Mouse (Mus musculus): ENCODE results near the gene Syn3. TPM values are rescaled to one million over a fixed set of nuclear protein-coding genes. Genes with fewer than 3 reads are reported as not detected.

Syn3 gene
- polyA plus RNA-seq, 1 experiment from 2014 or later: 0.20 TPM

GRCm38 (mm10) chr10:86116268-86116667, 382.4 kb downstream of the Syn3 start:
- Histone ChIP-seq H3K4me1 (replicated peaks) (no peaks in the 10 kb centered on the region), H3K27me3 (no peaks in the 10 kb centered on the region), H3K4me3 (replicated peaks) (no peak overlapping the region), H3K27ac (replicated peaks) (no peak overlapping the region), H3K36me3 (replicated peaks) (no peaks in the 10 kb centered on the region), H3K4me2 (no peak overlapping the region), H3K9ac (no peak overlapping the region), H3K9me3 (replicated peaks) (no peaks in the 10 kb centered on the region)
- no peak for ATAC-seq (ENCODE audit: insufficient read depth)
- WGBS (ENCODE audit: insufficient replicate concordance): 46% methylated on average over 2 of the region's 2 CpGs

DNA sequence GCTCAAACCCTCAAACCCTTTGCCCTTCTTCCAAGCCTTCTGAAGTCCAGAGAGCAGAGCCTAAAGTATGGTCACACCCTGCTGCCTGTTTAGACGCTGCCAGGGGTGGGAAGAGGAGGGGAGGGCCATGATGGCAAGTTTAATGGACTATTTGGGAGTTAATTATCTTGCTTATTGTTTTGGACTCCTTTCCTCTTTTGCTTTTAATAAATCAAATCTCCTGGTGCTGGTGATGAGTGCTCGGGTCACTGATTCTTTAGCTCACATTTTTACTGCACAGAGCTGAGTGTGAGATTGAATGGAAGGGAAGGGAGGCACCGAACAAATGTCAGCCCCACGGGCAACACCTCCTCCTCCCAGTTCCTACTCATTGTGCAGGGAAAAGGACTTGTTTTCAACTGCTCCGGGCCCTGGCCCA, 384.3 kb downstream of the Syn3 start:
- no peak for ATAC-seq (ENCODE audit: insufficient read depth)
- no peaks in the 10 kb centered on the region for H3K27me3 ChIP-seq
- no peaks in the 10 kb centered on the region for H3K4me1 ChIP-seq (replicated peaks)
- H3K9me3 ChIP-seq (replicated peaks): no peaks in the 10 kb centered on the region
- 57% methylated on average over 5 of the region's 5 CpGs for WGBS (ENCODE audit: insufficient replicate concordance)
- no peak overlapping the region for H3K4me2 ChIP-seq
- no peak overlapping the region for H3K4me3 ChIP-seq (replicated peaks)
- no peak overlapping the region for H3K27ac ChIP-seq (replicated peaks)
- H3K36me3 ChIP-seq (replicated peaks): no peaks in the 10 kb centered on the region
- H3K9ac ChIP-seq: no peak overlapping the region

GRCm38 (mm10) chr10:86108797-86109196, 389.9 kb downstream of the Syn3 start:
- Histone ChIP-seq H3K9ac (no peak overlapping the region), H3K9me3 (replicated peaks) (no peaks in the 10 kb centered on the region), H3K4me3 (replicated peaks) (no peak overlapping the region), H3K36me3 (replicated peaks) (no peaks in the 10 kb centered on the region), H3K4me2 (no peak overlapping the region), H3K27ac (replicated peaks) (no peak overlapping the region), H3K27me3 (no peaks in the 10 kb centered on the region), H3K4me1 (replicated peaks) (no peaks in the 10 kb centered on the region)
- no peak for ATAC-seq (ENCODE audit: insufficient read depth)
- WGBS (ENCODE audit: insufficient replicate concordance): 68% methylated on average over 4 of the region's 4 CpGs

GRCm38 (mm10) chr10:86107681-86108080, 391.0 kb downstream of the Syn3 start:
- no peak overlapping the region for H3K4me2 ChIP-seq
- no peaks in the 10 kb centered on the region for H3K36me3 ChIP-seq (replicated peaks)
- H3K27me3 ChIP-seq: no peaks in the 10 kb centered on the region
- H3K9me3 ChIP-seq (replicated peaks): no peaks in the 10 kb centered on the region
- H3K4me1 ChIP-seq (replicated peaks): no peaks in the 10 kb centered on the region
- no peak for ATAC-seq (ENCODE audit: insufficient read depth)
- 60% methylated on average over 4 of the region's 4 CpGs for WGBS (ENCODE audit: insufficient replicate concordance)
- no peak overlapping the region for H3K4me3 ChIP-seq (replicated peaks)
- H3K27ac ChIP-seq (replicated peaks): no peak overlapping the region
- H3K9ac ChIP-seq: no peak overlapping the region

DNA sequence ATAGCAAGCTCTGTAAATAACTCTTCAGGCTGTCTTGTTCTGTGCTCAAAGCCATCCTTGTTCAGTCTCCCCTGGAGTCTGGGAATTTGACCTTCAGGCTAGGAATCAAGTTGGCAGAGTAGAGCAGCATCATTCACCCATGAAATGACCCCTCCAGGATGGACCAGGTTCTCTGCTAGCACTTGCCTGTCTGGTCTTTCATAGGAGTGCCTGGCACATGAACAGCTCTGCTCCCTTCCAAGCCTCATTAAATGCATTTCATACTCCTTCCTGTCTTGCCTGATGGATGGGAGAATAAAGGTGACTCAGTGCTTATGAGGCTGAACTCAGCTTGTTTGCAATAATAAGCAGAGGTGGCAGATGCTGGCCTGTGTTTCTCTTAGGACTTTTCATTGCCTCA, 394.7 kb downstream of the Syn3 start:
- no peak overlapping the region for H3K4me3 ChIP-seq (replicated peaks)

DNA sequence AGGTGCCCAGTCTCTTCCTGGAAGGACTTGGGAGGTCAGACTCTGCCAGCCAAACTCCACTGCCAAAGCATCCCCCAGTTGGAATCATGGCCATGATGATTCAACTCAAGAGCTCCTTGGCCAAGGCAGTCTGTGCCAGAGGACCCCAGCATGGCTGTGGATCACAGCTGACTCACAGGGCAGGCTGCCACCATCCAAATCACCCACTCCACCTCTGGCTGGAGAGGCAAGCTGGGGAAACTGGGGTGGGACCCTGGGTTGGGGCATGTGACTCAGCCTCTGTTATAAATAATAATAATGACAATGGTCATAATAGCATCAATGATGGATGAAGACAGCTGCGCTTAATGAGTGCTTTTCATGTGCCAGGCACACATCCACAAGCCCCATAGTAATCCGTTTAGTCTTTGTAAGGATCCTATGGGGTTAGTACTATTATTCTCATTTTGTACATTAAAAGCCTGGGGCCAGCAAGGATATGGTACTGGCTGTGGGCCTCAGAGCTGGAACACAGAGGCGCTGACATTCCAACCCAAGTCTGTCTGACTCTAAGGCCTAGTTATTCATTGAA, 398.3 kb downstream of the Syn3 start:
- Histone ChIP-seq H3K4me3 (replicated peaks) (no peak overlapping the region), H3K36me3 (replicated peaks) (no peaks in the 10 kb centered on the region), H3K27ac (replicated peaks) (no peak overlapping the region), H3K9ac (no peak overlapping the region), H3K9me3 (replicated peaks) (no peaks in the 10 kb centered on the region), H3K4me2 (no peak overlapping the region), H3K4me1 (replicated peaks) (no peaks in the 10 kb centered on the region), H3K27me3 (no peaks in the 10 kb centered on the region)
- ATAC-seq (ENCODE audit: insufficient read depth): no peak
- 63% methylated on average over 3 of the region's 3 CpGs for WGBS (ENCODE audit: insufficient replicate concordance)

More for the DNA sequence above, 394.7 kb downstream of the Syn3 start:
- no peak for ATAC-seq (ENCODE audit: insufficient read depth)
- Histone ChIP-seq H3K9me3 (replicated peaks) (no peaks in the 10 kb centered on the region), H3K4me1 (replicated peaks) (no peaks in the 10 kb centered on the region), H3K4me2 (no peak overlapping the region), H3K36me3 (replicated peaks) (no peaks in the 10 kb centered on the region), H3K27me3 (no peaks in the 10 kb centered on the region), H3K27ac (replicated peaks) (no peak overlapping the region), H3K9ac (no peak overlapping the region)

DNA sequence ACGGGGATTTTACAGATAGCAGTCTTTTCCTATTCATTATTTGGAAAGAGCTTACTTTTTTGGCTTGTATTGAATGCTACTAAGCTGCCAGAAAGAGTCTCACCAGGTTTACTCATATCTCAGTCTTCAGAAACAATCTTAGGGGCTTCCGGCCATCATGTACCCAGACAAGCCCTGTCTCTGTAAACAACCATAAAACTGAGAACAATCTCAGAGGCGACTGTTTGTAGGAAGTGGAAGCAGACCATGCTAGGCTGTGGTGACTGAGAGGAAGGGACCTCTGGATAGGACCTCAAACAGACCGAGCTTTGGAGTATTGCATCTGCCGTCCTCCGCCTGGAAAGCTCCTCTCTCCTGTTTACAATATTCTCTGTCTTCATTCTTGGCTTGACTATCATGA, 400.3 kb downstream of the Syn3 start:
- no peak overlapping the region for H3K27ac ChIP-seq (replicated peaks)
- no peak for ATAC-seq (ENCODE audit: insufficient read depth)
- H3K9ac ChIP-seq: no peak overlapping the region
- H3K4me2 ChIP-seq: no peak overlapping the region
- no peaks in the 10 kb centered on the region for H3K27me3 ChIP-seq
- H3K4me1 ChIP-seq (replicated peaks): no peaks in the 10 kb centered on the region
- WGBS (ENCODE audit: insufficient replicate concordance): 44% methylated on average over 6 of the region's 6 CpGs
- no peaks in the 10 kb centered on the region for H3K36me3 ChIP-seq (replicated peaks)
- H3K9me3 ChIP-seq (replicated peaks): no peaks in the 10 kb centered on the region
- H3K4me3 ChIP-seq (replicated peaks): no peak overlapping the region

DNA sequence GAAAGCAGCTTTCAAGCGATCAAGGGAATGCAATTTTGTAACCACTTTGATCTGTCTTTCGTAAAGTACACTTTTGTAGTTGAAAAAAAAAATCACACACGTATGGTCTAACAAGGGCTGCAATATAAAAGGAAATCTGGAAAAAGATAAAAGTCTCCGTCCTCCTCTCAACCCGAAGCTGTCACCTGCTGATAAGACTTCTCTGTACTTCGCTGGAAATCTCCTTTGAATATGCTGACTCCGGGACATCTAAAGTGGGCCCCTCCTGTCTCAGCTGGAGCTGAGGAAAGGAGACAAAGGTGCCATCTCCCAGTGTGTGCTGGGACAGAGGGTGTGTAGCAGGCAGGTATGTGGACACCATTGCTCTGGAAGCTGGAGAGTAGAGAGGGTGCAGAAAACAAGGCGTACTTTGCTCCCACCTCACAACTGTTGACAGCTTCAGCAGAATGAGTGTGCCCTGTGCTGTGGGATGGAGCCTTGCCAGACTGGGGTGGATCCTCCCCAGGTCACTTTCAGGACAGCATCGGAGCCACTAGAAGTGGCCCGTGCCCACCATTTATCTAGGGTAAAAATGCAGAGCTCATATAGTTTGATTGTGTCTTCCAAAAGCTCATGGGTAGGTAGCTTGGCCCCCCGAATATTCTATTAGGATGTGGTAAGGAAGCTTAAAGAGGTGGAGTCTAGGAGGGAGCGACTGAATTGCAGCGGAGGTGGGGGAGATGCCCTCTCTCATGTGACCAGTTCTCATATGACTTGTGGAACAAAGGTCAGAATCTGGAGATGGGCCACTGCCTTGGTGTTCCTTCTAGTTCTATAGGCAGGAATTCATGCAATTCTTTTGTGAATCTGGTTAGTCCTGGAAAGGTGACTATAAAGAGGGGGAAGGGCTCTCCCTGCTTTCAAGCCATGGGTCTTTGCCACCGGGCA, 405.3 kb downstream of the Syn3 start:
- Histone ChIP-seq H3K4me2 (no peak overlapping the region), H3K4me1 (replicated peaks) (no peaks in the 10 kb centered on the region), H3K9ac (no peak overlapping the region), H3K27me3 (no peaks in the 10 kb centered on the region), H3K4me3 (replicated peaks) (no peak overlapping the region), H3K9me3 (replicated peaks) (no peaks in the 10 kb centered on the region), H3K27ac (replicated peaks) (no peak overlapping the region), H3K36me3 (replicated peaks) (no peaks in the 10 kb centered on the region)
- ATAC-seq (ENCODE audit: insufficient read depth): no peak
- 38% methylated on average over 14 of the region's 14 CpGs for WGBS (ENCODE audit: insufficient replicate concordance)

- no peaks in the 10 kb centered on the region for H3K27me3 ChIP-seq
- H3K4me1 ChIP-seq (replicated peaks): no peaks in the 10 kb centered on the region
- H3K9ac ChIP-seq: no peak overlapping the region
- no peaks in the 10 kb centered on the region for H3K9me3 ChIP-seq (replicated peaks)
- no peak overlapping the region for H3K27ac ChIP-seq (replicated peaks)
- no peaks in the 10 kb centered on the region for H3K36me3 ChIP-seq (replicated peaks)
- 42% methylated on average over 10 of the region's 10 CpGs for WGBS (ENCODE audit: insufficient replicate concordance)
- H3K4me3 ChIP-seq (replicated peaks): no peak overlapping the region
- no peak for ATAC-seq (ENCODE audit: insufficient read depth)
- H3K4me2 ChIP-seq: no peak overlapping the region
Observed at GRCm38 (mm10) chr10:86091919-86092318, 406.8 kb downstream of the Syn3 start.

GRCm38 (mm10) chr10:86079921-86080320, 418.8 kb downstream of the Syn3 start:
- WGBS (ENCODE audit: insufficient replicate concordance): 73% methylated on average over 9 of the region's 9 CpGs
- Histone ChIP-seq H3K4me2 (no peak overlapping the region), H3K27me3 (no peaks in the 10 kb centered on the region), H3K9ac (no peak overlapping the region), H3K9me3 (replicated peaks) (no peaks in the 10 kb centered on the region), H3K27ac (replicated peaks) (no peak overlapping the region), H3K36me3 (replicated peaks) (no peaks in the 10 kb centered on the region), H3K4me3 (replicated peaks) (no peak overlapping the region), H3K4me1 (replicated peaks) (no peaks in the 10 kb centered on the region)
- ATAC-seq (ENCODE audit: insufficient read depth): no peak; the same call in 1 of the 2 replicates

GRCm38 (mm10) chr10:86078761-86079160, 419.9 kb downstream of the Syn3 start:
- no peaks in the 10 kb centered on the region for H3K9me3 ChIP-seq (replicated peaks)
- H3K36me3 ChIP-seq (replicated peaks): no peaks in the 10 kb centered on the region
- H3K9ac ChIP-seq: no peak overlapping the region
- ATAC-seq (ENCODE audit: insufficient read depth): no peak
- 71% methylated on average over 2 of the region's 2 CpGs for WGBS (ENCODE audit: insufficient replicate concordance)
- H3K27ac ChIP-seq (replicated peaks): no peak overlapping the region
- no peak overlapping the region for H3K4me2 ChIP-seq
- no peaks in the 10 kb centered on the region for H3K27me3 ChIP-seq
- no peak overlapping the region for H3K4me3 ChIP-seq (replicated peaks)
- H3K4me1 ChIP-seq (replicated peaks): no peaks in the 10 kb centered on the region
